Mouse (Mus musculus) cerebellum, adult 2 months (tissue): ENCODE data around the gene Tmem86b.

Experiments
- CTCF ChIP-seq: fragments of 200-500 bp; IDR thresholded peaks from 2 replicates; pipeline ENCODE4 v1.5.1; 2011; ENCODE audit warnings: low read depth, mild to moderate bottlenecking, control low read depth, low read length, moderate library complexity, borderline replicate concordance; ENCODE audit not compliant: insufficient read depth
- POLR2A ChIP-seq: fragments of 200-500 bp; IDR thresholded peaks from 2 replicates; pipeline ENCODE4 v1.6.1; 2011; ENCODE audit warnings: low read length, control low read depth, borderline replicate concordance; ENCODE audit not compliant: insufficient read depth

- TF ChIP-seq CTCF (no peak), POLR2A (no peak)
Measured at GRCm38 (mm10) chr7:4657521-4658127, 26.4 kb upstream of the Tmem86b start.
